Mouse (Mus musculus) thymus, adult 18-20 months (tissue): ENCODE measurements around the gene Mtrex.

Source experiments
- DNase-seq, 2 experiments: peaks; one replicate each; pipeline ENCODE4 v3.0.0; 2022; ENCODE audit warnings: mixed read lengths in 2 of 2

The Mtrex gene

GRCm38 (mm10) chr13:112823911-112824648, 103.1 kb downstream of the Mtrex start:
- DNase-seq: no peak

GRCm38 (mm10) chr13:112823236-112823910, 103.8 kb downstream of the Mtrex start:
- no peak for DNase-seq

GRCm38 (mm10) chr13:112822413-112822812, 104.8 kb downstream of the Mtrex start:
- no peak for DNase-seq

GRCm38 (mm10) chr13:112818125-112818524, 109.1 kb downstream of the Mtrex start:
- DNase-seq: no peak
